Mouse (Mus musculus) c-Kit-positive CD71-positive TER-119-positive erythroid progenitor cells, embryonic 14.5 days (primary cell): ENCODE results near the gene C1ql4.

Source experiments
- DNase-seq: peaks from one replicate; pipeline ENCODE4 v3.0.0-alpha.2; 2013; ENCODE audit warnings: low spot score

The C1ql4 gene

GRCm38 (mm10) chr15:99087253-99088075 is at the start of gene C1ql4:
TSS of gene C1ql4 (minus strand) at chr15:99087817.
- no peak for DNase-seq

GRCm38 (mm10) chr15:99129956-99130910 is 42.6 kb upstream of the C1ql4 start:
- DNase-seq, result no peak

GRCm38 (mm10) chr15:99129441-99129840 is 41.8 kb upstream of the C1ql4 start:
- no peak for DNase-seq

- no peak for DNase-seq
These were observed 40.4 kb upstream of the C1ql4 start for GRCm38 (mm10) chr15:99127851-99128522.

GRCm38 (mm10) chr15:99126816-99127365 is 39.3 kb upstream of the C1ql4 start:
- no peak for DNase-seq

- peak; percentile 40 for DNase-seq
These were observed 38.6 kb upstream of the C1ql4 start for GRCm38 (mm10) chr15:99126081-99126815.

- DNase-seq, result no peak
These were observed 38.1 kb upstream of the C1ql4 start, which contains the start of gene Spats2 for GRCm38 (mm10) chr15:99125711-99126080. TSS of gene Spats2 (plus strand) at chr15:99125916.

- no peak for DNase-seq
These were observed 35.0 kb upstream of the C1ql4 start for GRCm38 (mm10) chr15:99122642-99123041.

GRCm38 (mm10) chr15:99120814-99121213 is 33.2 kb upstream of the C1ql4 start:
- DNase-seq, result no peak

GRCm38 (mm10) chr15:99116539-99116938 is 28.9 kb upstream of the C1ql4 start:
- DNase-seq, result no peak

GRCm38 (mm10) chr15:99115065-99115423 is 27.4 kb upstream of the C1ql4 start:
- no peak for DNase-seq

GRCm38 (mm10) chr15:99114312-99115064 is 26.9 kb upstream of the C1ql4 start:
- no peak for DNase-seq

- peak; percentile 35 for DNase-seq
These were observed 25.9 kb upstream of the C1ql4 start for GRCm38 (mm10) chr15:99113396-99113975.

GRCm38 (mm10) chr15:99112843-99113395 is 25.3 kb upstream of the C1ql4 start:
- no peak for DNase-seq

- no peak for DNase-seq
These were observed 24.2 kb upstream of the C1ql4 start for GRCm38 (mm10) chr15:99111809-99112208.

- DNase-seq, result no peak
These were observed 23.5 kb upstream of the C1ql4 start for GRCm38 (mm10) chr15:99111139-99111538.

- no peak for DNase-seq
These were observed 20.2 kb upstream of the C1ql4 start for GRCm38 (mm10) chr15:99107866-99108265.

- DNase-seq, result no peak
These were observed 17.6 kb upstream of the C1ql4 start for GRCm38 (mm10) chr15:99105238-99105637.

GRCm38 (mm10) chr15:99099984-99100383 is 12.4 kb upstream of the C1ql4 start:
- no peak for DNase-seq

- DNase-seq, result no peak
These were observed 11.5 kb upstream of the C1ql4 start for GRCm38 (mm10) chr15:99099139-99099556.
